Mouse (Mus musculus): ENCODE measurements around the gene Prr5. TPM values are rescaled to one million over a fixed set of nuclear protein-coding genes. Genes with fewer than 3 reads are reported as not detected.
"Not testable (repeated sequence)": the region's sequence is repeated elsewhere in the genome, so short reads cannot be mapped to it uniquely, and the experiment has no call there.

The Prr5 gene
- polyA plus RNA-seq, 1 experiment from 2014 or later, result 19.9 TPM

DNA sequence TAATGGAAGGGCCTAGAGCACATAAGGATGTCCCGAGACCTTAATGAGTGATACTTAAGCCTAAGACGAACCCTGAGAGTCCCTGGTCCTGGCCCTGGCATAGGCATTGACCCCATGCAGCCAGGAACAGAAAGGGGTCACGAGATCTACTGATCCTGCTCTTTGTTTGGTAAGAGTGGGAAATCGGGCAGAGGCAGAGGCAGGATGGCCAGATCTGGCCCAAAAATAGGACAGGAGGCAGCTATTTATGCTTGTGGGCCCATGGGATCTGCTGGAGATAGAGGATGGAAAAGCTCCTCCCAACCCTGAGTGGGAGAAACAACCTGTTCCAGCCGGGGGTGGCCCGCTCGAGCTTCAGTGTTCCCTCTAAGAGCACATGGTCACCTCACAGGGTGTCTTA lies 34.6 kb downstream of the Prr5 start:
- H3K9me3 ChIP-seq (replicated peaks; ENCODE audit: control insufficient read depth, low read length), result no peaks in the 10 kb centered on the region
- no peak for ATAC-seq (replicated peaks; ENCODE audit: insufficient number of reproducible peaks, low FRiP score, low TSS enrichment)
- H3K27ac ChIP-seq (ENCODE audit: low read depth, low read length), result no peak overlapping the region
- H3K36me3 ChIP-seq (ENCODE audit: control insufficient read depth, insufficient read depth, low read length), result peaks cover 4% of the 10 kb centered on the region; the same call in 1 of the 2 replicates
- no peak overlapping the region for H3K4me3 ChIP-seq (ENCODE audit: low read depth, low read length)
- no peak overlapping the region for H3K4me2 ChIP-seq
- no peak overlapping the region for H3K9ac ChIP-seq (ENCODE audit: low read depth, low read length)
- H3K27me3 ChIP-seq (ENCODE audit: control insufficient read depth, insufficient read depth, low read length), result no peaks in the 10 kb centered on the region
- H3K4me1 ChIP-seq (ENCODE audit: control insufficient read depth, insufficient read depth, low read length), result peaks cover 4% of the 10 kb centered on the region; the same call in 1 of the 2 replicates
- WGBS (ENCODE audit: insufficient replicate concordance), result 79% methylated on average over 7 of the region's 7 CpGs

DNA sequence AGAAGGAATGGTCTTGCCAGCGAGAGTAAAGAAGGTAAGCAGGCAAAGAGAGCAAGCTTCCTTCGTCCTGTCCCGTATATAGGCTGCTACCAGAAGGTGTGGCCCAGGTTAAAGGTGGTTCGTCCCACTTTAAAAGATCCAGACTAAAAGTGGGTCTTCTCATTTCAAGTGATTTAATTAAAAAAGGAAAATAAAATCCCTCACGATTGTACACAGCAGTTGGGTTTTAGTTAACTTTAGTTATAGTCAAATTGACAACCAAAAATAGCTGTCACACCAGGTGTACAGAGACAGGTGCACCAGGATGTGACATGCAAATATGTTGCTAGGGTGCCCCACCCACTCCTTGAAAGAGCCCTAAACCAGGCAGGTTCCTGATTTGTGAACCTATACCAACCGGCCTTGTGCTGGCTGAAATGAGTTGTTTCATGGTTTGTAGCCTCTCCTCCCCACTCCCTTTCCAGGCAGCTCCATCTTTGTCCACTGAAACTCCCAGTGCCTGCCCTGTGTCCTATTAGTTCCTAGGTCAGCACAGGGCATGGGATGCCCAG lies 36.0 kb downstream of the Prr5 start:
- H3K4me1 ChIP-seq (ENCODE audit: control insufficient read depth, insufficient read depth, low read length), result peaks cover 4% of the 10 kb centered on the region; the same call in 1 of the 2 replicates
- no peak overlapping the region for H3K4me2 ChIP-seq
- no peaks in the 10 kb centered on the region for H3K27me3 ChIP-seq (ENCODE audit: control insufficient read depth, insufficient read depth, low read length)
- no peak overlapping the region for H3K27ac ChIP-seq (ENCODE audit: low read depth, low read length)
- ATAC-seq (replicated peaks; ENCODE audit: insufficient number of reproducible peaks, low FRiP score, low TSS enrichment), result no peak
- no peak overlapping the region for H3K4me3 ChIP-seq (ENCODE audit: low read depth, low read length)
- peaks cover 4% of the 10 kb centered on the region; the same call in 1 of the 2 replicates for H3K36me3 ChIP-seq (ENCODE audit: control insufficient read depth, insufficient read depth, low read length)
- no peaks in the 10 kb centered on the region for H3K9me3 ChIP-seq (replicated peaks; ENCODE audit: control insufficient read depth, low read length)
- no peak overlapping the region for H3K9ac ChIP-seq (ENCODE audit: low read depth, low read length)
- WGBS (ENCODE audit: insufficient replicate concordance), result 86% methylated on average over 6 of the region's 6 CpGs

DNA sequence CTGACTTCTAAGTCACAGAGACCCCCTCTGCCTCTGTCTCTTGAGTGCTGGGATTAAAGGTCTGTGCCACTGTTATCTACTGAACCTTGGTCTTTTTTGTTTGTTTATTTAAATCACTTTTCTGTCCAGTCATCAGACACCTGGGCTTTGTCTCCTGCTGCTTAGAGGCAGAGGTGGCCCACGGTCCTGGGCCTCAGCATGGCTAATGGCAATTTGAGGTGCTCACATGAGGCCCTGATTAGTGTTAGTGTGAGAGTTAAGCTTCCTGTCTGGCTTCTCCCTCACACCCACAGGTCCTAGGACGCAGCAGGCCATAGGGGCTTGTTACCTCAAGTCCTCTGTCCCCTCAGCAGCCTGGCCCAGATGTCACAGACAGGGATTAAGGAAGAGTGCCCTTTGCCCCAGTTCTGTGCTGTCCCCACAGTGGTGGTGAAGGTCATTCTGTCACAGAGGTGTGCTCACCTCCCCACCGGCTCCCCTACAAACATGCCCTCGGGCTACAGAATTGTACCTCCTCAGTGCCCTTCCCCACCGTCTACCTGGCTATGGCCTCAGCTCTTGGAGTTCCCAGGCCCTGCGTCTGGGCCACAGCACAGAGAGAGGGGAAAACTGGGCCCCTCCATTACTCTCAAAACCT lies 37.7 kb downstream of the Prr5 start:
- Histone ChIP-seq H3K27me3 (ENCODE audit: control insufficient read depth, insufficient read depth, low read length) (no peaks in the 10 kb centered on the region), H3K36me3 (ENCODE audit: control insufficient read depth, insufficient read depth, low read length) (peaks cover 4% of the 10 kb centered on the region; the same call in 1 of the 2 replicates), H3K4me1 (ENCODE audit: control insufficient read depth, insufficient read depth, low read length) (peaks cover 4% of the 10 kb centered on the region; the same call in 1 of the 2 replicates), H3K4me3 (ENCODE audit: low read depth, low read length) (no peak overlapping the region), H3K4me2 (no peak overlapping the region), H3K9me3 (replicated peaks; ENCODE audit: control insufficient read depth, low read length) (no peaks in the 10 kb centered on the region), H3K9ac (ENCODE audit: low read depth, low read length) (no peak overlapping the region), H3K27ac (ENCODE audit: low read depth, low read length) (no peak overlapping the region)
- 67% methylated on average over 6 of the region's 6 CpGs for WGBS (ENCODE audit: insufficient replicate concordance)
- ATAC-seq (replicated peaks; ENCODE audit: insufficient number of reproducible peaks, low FRiP score, low TSS enrichment), result no peak

DNA sequence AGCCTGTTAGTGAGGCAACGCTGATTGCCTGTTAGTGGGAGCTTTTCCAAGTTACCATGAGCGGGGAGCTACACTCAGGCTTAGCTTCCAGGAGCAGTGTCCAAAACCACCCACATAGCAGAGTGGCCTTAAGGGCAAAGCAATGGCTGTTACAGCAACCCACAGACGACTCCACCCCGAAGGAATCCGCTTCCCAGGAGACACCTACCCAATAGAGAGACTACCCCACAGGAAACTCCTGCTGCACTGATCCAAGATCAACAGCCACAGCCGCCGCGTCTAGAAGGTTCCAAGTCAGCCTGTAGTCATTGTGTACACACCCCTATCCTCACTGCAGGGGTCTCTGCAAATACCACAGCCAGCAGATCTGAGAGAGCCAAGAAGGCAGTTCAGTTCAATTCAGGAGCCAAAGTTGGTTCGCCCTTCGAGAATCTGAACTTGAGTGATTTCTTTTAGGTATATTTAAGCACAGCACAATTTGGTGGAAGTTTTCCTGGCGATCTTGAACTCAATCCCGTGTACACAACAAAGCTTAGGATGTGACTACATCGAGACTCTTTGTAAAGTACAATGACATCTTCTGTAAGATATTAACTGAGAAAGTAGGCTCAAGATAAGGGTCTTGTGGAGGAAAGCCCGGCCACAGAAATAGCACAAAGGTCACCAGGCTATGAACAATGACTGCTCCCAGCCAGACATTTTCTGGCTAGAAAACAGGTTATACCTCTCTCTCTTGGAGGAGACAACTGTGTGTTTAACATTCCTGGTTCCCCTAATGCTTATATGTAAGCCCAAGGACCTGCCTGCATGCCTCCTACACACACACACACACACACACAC lies 43.4 kb downstream of the Prr5 start:
- H3K4me3 ChIP-seq (ENCODE audit: low read depth, low read length), result no peak overlapping the region
- H3K4me2 ChIP-seq, result no peak overlapping the region
- H3K9me3 ChIP-seq (replicated peaks; ENCODE audit: control insufficient read depth, low read length), result no peaks in the 10 kb centered on the region
- H3K27me3 ChIP-seq (ENCODE audit: control insufficient read depth, insufficient read depth, low read length), result no peaks in the 10 kb centered on the region
- H3K36me3 ChIP-seq (ENCODE audit: control insufficient read depth, insufficient read depth, low read length), result no peaks in the 10 kb centered on the region
- no peak for ATAC-seq (replicated peaks; ENCODE audit: insufficient number of reproducible peaks, low FRiP score, low TSS enrichment)
- peaks cover 12% of the 10 kb centered on the region for H3K4me1 ChIP-seq (ENCODE audit: control insufficient read depth, insufficient read depth, low read length)
- peak overlapping the region; percentile 73 for H3K27ac ChIP-seq (ENCODE audit: low read depth, low read length)
- 52% methylated on average over 14 of the region's 14 CpGs for WGBS (ENCODE audit: insufficient replicate concordance)
- no peak overlapping the region for H3K9ac ChIP-seq (ENCODE audit: low read depth, low read length)

DNA sequence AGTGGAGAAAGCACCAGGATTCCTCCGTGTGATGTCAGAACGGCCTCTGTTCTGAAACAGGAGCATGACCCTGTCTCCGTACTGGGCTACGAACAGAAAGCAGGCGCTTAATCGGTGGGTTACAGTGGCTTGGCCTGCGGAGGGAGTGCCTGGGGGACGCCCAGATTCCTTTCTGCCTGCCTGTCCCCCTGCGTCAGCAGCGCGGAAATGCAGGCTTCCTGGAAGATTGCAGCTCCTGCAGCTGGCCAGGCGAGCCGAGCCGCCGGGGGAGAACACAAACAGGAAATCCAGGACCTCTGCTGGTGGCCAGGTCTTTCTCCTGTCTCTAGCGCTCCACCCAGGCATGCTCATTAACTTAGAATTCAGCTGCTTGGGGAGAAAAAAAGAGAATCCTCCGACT lies 45.3 kb downstream of the Prr5 start:
- peak; percentile 79; the same call in 1 of the 2 replicates for ATAC-seq (replicated peaks; ENCODE audit: insufficient number of reproducible peaks, low FRiP score, low TSS enrichment)
- H3K4me2 ChIP-seq, result peak overlapping the region; percentile 62
- under 1% methylated on average over 17 of the region's 17 CpGs for WGBS (ENCODE audit: insufficient replicate concordance)
- peaks cover 8% of the 10 kb centered on the region for H3K27me3 ChIP-seq (ENCODE audit: control insufficient read depth, insufficient read depth, low read length)
- H3K9me3 ChIP-seq (replicated peaks; ENCODE audit: control insufficient read depth, low read length), result no peaks in the 10 kb centered on the region
- peak overlapping the region; percentile 61 for H3K9ac ChIP-seq (ENCODE audit: low read depth, low read length)
- peak overlapping the region; percentile 15 for H3K4me3 ChIP-seq (ENCODE audit: low read depth, low read length)
- peak overlapping the region; percentile 92 for H3K27ac ChIP-seq (ENCODE audit: low read depth, low read length)
- H3K4me1 ChIP-seq (ENCODE audit: control insufficient read depth, insufficient read depth, low read length), result peaks cover 12% of the 10 kb centered on the region
- H3K36me3 ChIP-seq (ENCODE audit: control insufficient read depth, insufficient read depth, low read length), result no peaks in the 10 kb centered on the region

DNA sequence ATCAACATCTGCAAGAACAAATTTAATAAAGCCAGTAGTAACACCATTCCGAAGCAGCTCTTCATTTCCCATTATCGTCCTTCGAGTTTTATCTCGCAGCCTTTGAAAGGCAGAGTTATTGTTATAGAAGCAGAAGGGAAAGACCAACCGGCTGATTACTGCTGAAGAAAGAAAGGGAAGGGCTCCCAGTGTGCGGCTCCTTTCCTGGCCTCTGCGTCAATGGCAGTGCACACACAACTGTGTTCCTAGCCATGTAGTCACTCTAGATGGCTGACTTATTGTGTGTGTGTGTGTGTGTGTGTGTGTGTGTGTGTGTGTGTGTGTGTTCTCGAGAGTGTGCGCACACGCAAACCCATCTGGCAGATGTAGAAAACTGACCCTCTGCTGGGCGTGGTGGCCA lies 45.7 kb downstream of the Prr5 start:
- H3K9ac ChIP-seq (ENCODE audit: low read depth, low read length), result peak overlapping the region; percentile 58
- WGBS (ENCODE audit: insufficient replicate concordance), result 33% methylated on average over 11 of the region's 11 CpGs
- ATAC-seq (replicated peaks; ENCODE audit: insufficient number of reproducible peaks, low FRiP score, low TSS enrichment), result no peak
- H3K4me3 ChIP-seq (ENCODE audit: low read depth, low read length), result peak overlapping the region; percentile 15
- peaks cover 8% of the 10 kb centered on the region for H3K27me3 ChIP-seq (ENCODE audit: control insufficient read depth, insufficient read depth, low read length)
- H3K36me3 ChIP-seq (ENCODE audit: control insufficient read depth, insufficient read depth, low read length), result no peaks in the 10 kb centered on the region
- peak overlapping the region; percentile 92 for H3K27ac ChIP-seq (ENCODE audit: low read depth, low read length)
- peak overlapping the region; percentile 62 for H3K4me2 ChIP-seq
- H3K9me3 ChIP-seq (replicated peaks; ENCODE audit: control insufficient read depth, low read length), result no peaks in the 10 kb centered on the region
- H3K4me1 ChIP-seq (ENCODE audit: control insufficient read depth, insufficient read depth, low read length), result peaks cover 13% of the 10 kb centered on the region

DNA sequence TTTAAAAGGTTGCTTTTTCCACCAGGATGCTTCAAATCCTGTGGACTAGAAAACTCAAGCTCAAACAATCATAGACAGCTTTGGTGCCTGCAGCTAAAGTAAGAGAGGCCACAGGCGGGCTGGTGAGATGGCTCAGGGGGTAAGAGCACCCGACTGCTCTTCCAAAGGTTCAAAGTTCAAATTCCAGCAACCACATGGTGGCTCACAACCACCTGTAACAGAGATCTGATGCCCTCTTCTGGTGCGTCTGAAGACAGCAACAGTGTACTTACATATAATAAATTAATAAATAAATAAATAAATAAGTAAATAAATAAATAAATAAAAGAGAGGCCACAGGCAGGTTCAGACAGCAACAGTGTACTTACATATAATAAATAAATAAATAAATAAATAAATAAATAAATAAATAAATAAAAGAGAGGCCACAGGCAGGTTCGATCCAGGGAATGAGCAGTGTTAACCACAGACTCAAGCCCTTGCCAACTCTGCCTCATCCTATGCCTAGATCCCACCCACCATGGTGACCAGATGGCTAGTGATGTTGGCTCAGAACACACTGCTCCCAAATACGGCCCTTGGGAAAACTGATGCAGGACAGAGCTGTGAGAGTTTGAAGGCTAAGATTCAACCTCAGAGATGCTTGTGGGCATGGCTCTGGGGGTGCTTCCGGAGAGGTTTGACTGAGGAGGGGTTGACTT lies 48.3 kb downstream of the Prr5 start:
- H3K9ac ChIP-seq (ENCODE audit: low read depth, low read length); H3K27ac ChIP-seq (ENCODE audit: low read depth, low read length); H3K36me3 ChIP-seq (ENCODE audit: control insufficient read depth, insufficient read depth, low read length); ATAC-seq (replicated peaks; ENCODE audit: insufficient number of reproducible peaks, low FRiP score, low TSS enrichment); H3K4me2 ChIP-seq; H3K4me3 ChIP-seq (ENCODE audit: low read depth, low read length); H3K27me3 ChIP-seq (ENCODE audit: control insufficient read depth, insufficient read depth, low read length); H3K9me3 ChIP-seq (replicated peaks; ENCODE audit: control insufficient read depth, low read length): not testable (repeated sequence)
- WGBS (ENCODE audit: insufficient replicate concordance), result 65% methylated on average over 6 of the region's 6 CpGs
- peaks cover 20% of the 10 kb centered on the region for H3K4me1 ChIP-seq (ENCODE audit: control insufficient read depth, insufficient read depth, low read length)

DNA sequence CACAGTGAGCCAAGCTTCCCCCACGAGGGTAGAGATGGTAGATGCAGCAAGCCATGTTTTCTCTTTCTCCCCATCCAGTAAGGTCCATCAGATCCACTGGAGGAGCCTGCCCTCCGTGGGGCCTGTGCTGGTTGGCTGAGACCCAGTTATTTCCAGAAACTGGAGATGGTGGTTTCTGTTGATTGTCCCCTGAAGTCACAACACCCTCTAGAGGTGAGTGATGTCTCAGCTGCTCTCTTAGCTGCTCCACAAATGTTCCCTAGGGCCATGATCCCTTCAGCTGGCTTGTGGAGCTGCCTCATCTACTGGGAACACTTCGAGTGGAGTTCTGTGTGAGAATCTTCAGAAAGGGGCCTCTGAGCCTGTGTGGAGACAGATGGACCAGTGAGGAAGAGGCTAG lies 49.4 kb downstream of the Prr5 start:
- ATAC-seq (replicated peaks; ENCODE audit: insufficient number of reproducible peaks, low FRiP score, low TSS enrichment), result no peak

More for the DNA sequence above, 49.4 kb downstream of the Prr5 start:
- no peak overlapping the region for H3K27ac ChIP-seq (ENCODE audit: low read depth, low read length)
- no peaks in the 10 kb centered on the region for H3K9me3 ChIP-seq (replicated peaks; ENCODE audit: control insufficient read depth, low read length)
- no peak overlapping the region for H3K4me3 ChIP-seq (ENCODE audit: low read depth, low read length)
- peaks cover 8% of the 10 kb centered on the region for H3K27me3 ChIP-seq (ENCODE audit: control insufficient read depth, insufficient read depth, low read length)
- H3K4me2 ChIP-seq, result no peak overlapping the region
- WGBS (ENCODE audit: insufficient replicate concordance), result 56% methylated on average over 3 of the region's 3 CpGs
- H3K4me1 ChIP-seq (ENCODE audit: control insufficient read depth, insufficient read depth, low read length), result peaks cover 15% of the 10 kb centered on the region
- H3K9ac ChIP-seq (ENCODE audit: low read depth, low read length), result no peak overlapping the region
- H3K36me3 ChIP-seq (ENCODE audit: control insufficient read depth, insufficient read depth, low read length), result no peaks in the 10 kb centered on the region
